Mouse (Mus musculus) heart, adult 2 months (tissue): Measurements from ENCODE around the gene Tbxas1.

Experiments used
- CTCF ChIP-seq: fragments of 200-600 bp; IDR thresholded peaks from 2 replicates; pipeline ENCODE4 v1.8.1; 2022; ENCODE audit warnings: antibody characterized with exemption, mild to moderate bottlenecking, moderate library complexity
- EP300 ChIP-seq: fragments of 200-500 bp; IDR thresholded peaks from 2 replicates; pipeline ENCODE4 v1.6.1; 2011; ENCODE audit warnings: low read depth, low read length, control low read depth; ENCODE audit not compliant: insufficient read depth
- POLR2A ChIP-seq: fragments of 200-500 bp; IDR thresholded peaks from 2 replicates; pipeline ENCODE4 v1.6.1; 2011; ENCODE audit warnings: mild to moderate bottlenecking, low read depth, low read length, control low read depth; ENCODE audit not compliant: insufficient read depth

DNA sequence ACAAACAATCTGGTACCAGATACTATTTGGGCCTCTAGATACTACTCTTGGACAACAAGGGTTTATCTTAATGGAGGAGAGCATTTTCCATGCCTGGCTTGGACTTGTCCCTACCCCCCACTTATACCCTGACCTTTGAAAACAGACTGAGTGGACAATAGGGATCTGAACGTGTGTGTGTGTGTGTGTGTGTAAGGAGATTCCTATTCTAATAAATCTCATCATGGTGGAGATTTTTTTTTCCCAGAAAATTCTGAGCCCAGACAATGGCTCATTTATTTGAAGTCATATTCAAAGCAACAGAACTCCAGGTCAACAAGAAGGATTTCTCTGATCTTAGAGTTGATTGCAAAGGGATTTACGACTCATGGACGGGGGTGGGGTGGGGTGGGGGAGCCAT, 183.7 kb downstream of the Tbxas1 start:
- no peak for TF ChIP-seq POLR2A
- no peak for TF ChIP-seq CTCF
- TF ChIP-seq EP300: no peak
